Mouse (Mus musculus) hindbrain, embryonic 14.5 days (tissue): Measurements from ENCODE around the gene Nav1. TPM values are rescaled to one million over a fixed set of nuclear protein-coding genes. Genes with fewer than 3 reads are reported as not detected.

Source experiments
- ATAC-seq: fragments of 200-750 bp; cut with Nextera tagmentation; 2 replicates; pipeline ENCODE4 v1.8.0; 2017; ENCODE audit warnings: moderate number of reproducible peaks, mild to moderate bottlenecking, moderate TSS enrichment, moderate library complexity; ENCODE audit not compliant: low FRiP score
- DNase-seq: peaks from one replicate; pipeline ENCODE4 v3.0.0-alpha.2; 2015; ENCODE audit warnings: low spot score
- H3K27ac ChIP-seq: fragments of 300-500 bp; sonication (generic); 2 replicates; pipeline ENCODE4 v1.5.1; 2014; ENCODE audit warnings: mild to moderate bottlenecking, moderate library complexity
- H3K27me3 ChIP-seq: fragments of 300-500 bp; sonication (generic); 2 replicates; pipeline ENCODE4 v1.6.1; 2014; ENCODE audit warnings: mild to moderate bottlenecking, low read length, mixed read lengths; ENCODE audit not compliant: control insufficient read depth, insufficient read depth
- H3K36me3 ChIP-seq: fragments of 300-500 bp; sonication (generic); replicated peaks from 2 replicates; pipeline ENCODE4 v1.6.1; 2014; ENCODE audit not compliant: control insufficient read depth, insufficient read depth
- H3K4me1 ChIP-seq: fragments of 300-500 bp; sonication (generic); replicated peaks from 2 replicates; pipeline ENCODE4 v1.6.1; 2014; ENCODE audit warnings: antibody characterized with exemption, low read length, mixed read lengths; ENCODE audit not compliant: control insufficient read depth, insufficient read depth
- H3K4me2 ChIP-seq: fragments of 300-500 bp; sonication (generic); replicated peaks from 2 replicates; pipeline ENCODE4 v1.6.1; 2014; ENCODE audit warnings: mild to moderate bottlenecking, moderate library complexity
- H3K4me3 ChIP-seq: fragments of 300-500 bp; sonication (generic); replicated peaks from 2 replicates; pipeline ENCODE4 v1.5.1; 2014; ENCODE audit warnings: mild to moderate bottlenecking, low read length
- H3K9ac ChIP-seq: fragments of 300-500 bp; sonication (generic); 2 replicates; pipeline ENCODE4 v1.6.1; 2014
- H3K9me3 ChIP-seq: fragments of 300-500 bp; sonication (generic); 2 replicates; pipeline ENCODE4 v1.6.1; 2016; ENCODE audit warnings: low read length; ENCODE audit not compliant: control insufficient read depth
- WGBS: fragments of 180-500 bp; shearing (Covaris S2); extraction: QIAGEN DNeasy Blood & Tissue Kit; methylation state at CpG from one replicate; pipeline ENCODE4 v1.1.7; 2014; 5-methylcytosine and 5-hydroxymethylcytosine counted together
- polyA plus RNA-seq: library from polyadenylated mRNA; unstranded; fragments of >200 nt; fragmentation: Nextera tagmentation; extraction: Ambion mirVana; gene quantifications from 2 replicates; pipeline ENCODE4 v1.2.1, GENCODE M21; 2014

Nav1 gene
- 56.2 and 60.2 TPM in 2 replicates for polyA plus RNA-seq

- Histone ChIP-seq H3K4me3 (no peak within 1 kb of the TSS), H3K4me1 (peaks cover 19% of the 10 kb centered on the region), H3K4me2 (no peak within 1 kb of the TSS), H3K36me3 (no peaks in the 10 kb centered on the region), H3K27ac (no peak within 1 kb of the TSS), H3K9ac (no peak within 1 kb of the TSS), H3K27me3 (no peaks in the 10 kb centered on the region), H3K9me3 (no peaks in the 10 kb centered on the region)
- ATAC-seq (no peak), DNase-seq (no peak)
- WGBS, result 60% methylated on average over 7 of the region's 7 CpGs
Measured at GRCm38 (mm10) chr1:135607019-135607418, at the start of gene Nav1. TSS of gene Nav1 (minus strand) at chr1:135607295.

GRCm38 (mm10) chr1:135653909-135654308 is 46.8 kb upstream of the Nav1 start:
- Histone ChIP-seq H3K36me3 (no peaks in the 10 kb centered on the region), H3K27me3 (no peaks in the 10 kb centered on the region), H3K4me1 (no peaks in the 10 kb centered on the region), H3K4me2 (no peak overlapping the region), H3K4me3 (no peak overlapping the region), H3K27ac (no peak overlapping the region), H3K9me3 (0 out of 2 replicates have a peak, but pooled peaks cover 7% of the 10 kb centered on the region), H3K9ac (no peak overlapping the region)
- ATAC-seq, result no peak
- DNase-seq, result no peak
- 89% methylated on average over 6 of the region's 6 CpGs for WGBS

- 54% methylated on average over 8 of the region's 8 CpGs for WGBS
- no peak overlapping the region for H3K4me3 ChIP-seq
- H3K36me3 ChIP-seq, result no peaks in the 10 kb centered on the region
- H3K4me2 ChIP-seq, result no peak overlapping the region
- ATAC-seq (peak; percentile 77), DNase-seq (no peak)
- no peak overlapping the region for H3K9ac ChIP-seq
- peak overlapping the region; percentile 69 for H3K27ac ChIP-seq
- peaks cover 14% of the 10 kb centered on the region for H3K4me1 ChIP-seq
- H3K27me3 ChIP-seq, result no peaks in the 10 kb centered on the region
- H3K9me3 ChIP-seq, result no peaks in the 10 kb centered on the region
Measured at GRCm38 (mm10) chr1:135645459-135646195, 38.5 kb upstream of the Nav1 start.

- 0 out of 2 replicates have a peak overlapping the region, but pooled peaks have one; percentile 1 for H3K27ac ChIP-seq
- no peak overlapping the region for H3K9ac ChIP-seq
- H3K36me3 ChIP-seq, result no peaks in the 10 kb centered on the region
- WGBS, result 73% methylated on average over 5 of the region's 5 CpGs
- ATAC-seq (no peak; the same call in 1 of the 2 replicates), DNase-seq (no peak)
- H3K27me3 ChIP-seq, result no peaks in the 10 kb centered on the region
- no peak overlapping the region for H3K4me2 ChIP-seq
- no peak overlapping the region for H3K4me3 ChIP-seq
- no peaks in the 10 kb centered on the region for H3K9me3 ChIP-seq
- peaks cover 14% of the 10 kb centered on the region for H3K4me1 ChIP-seq
Measured at GRCm38 (mm10) chr1:135644110-135644509, 37.0 kb upstream of the Nav1 start.

GRCm38 (mm10) chr1:135643691-135644090 is 36.6 kb upstream of the Nav1 start:
- H3K36me3 ChIP-seq, result no peaks in the 10 kb centered on the region
- no peaks in the 10 kb centered on the region for H3K9me3 ChIP-seq
- DNase-seq (no peak), ATAC-seq (no peak)
- H3K9ac ChIP-seq, result no peak overlapping the region
- H3K4me3 ChIP-seq, result no peak overlapping the region
- no peaks in the 10 kb centered on the region for H3K27me3 ChIP-seq
- H3K4me2 ChIP-seq, result no peak overlapping the region
- WGBS, result 75% methylated on average over 3 of the region's 3 CpGs
- peaks cover 14% of the 10 kb centered on the region for H3K4me1 ChIP-seq
- 0 out of 2 replicates have a peak overlapping the region, but pooled peaks have one; percentile 1 for H3K27ac ChIP-seq

- Histone ChIP-seq H3K4me2 (no peak overlapping the region), H3K36me3 (no peaks in the 10 kb centered on the region), H3K4me1 (peaks cover 26% of the 10 kb centered on the region; the same call in 1 of the 2 replicates), H3K9me3 (no peaks in the 10 kb centered on the region), H3K27ac (no peak overlapping the region), H3K27me3 (no peaks in the 10 kb centered on the region), H3K9ac (no peak overlapping the region), H3K4me3 (no peak overlapping the region)
- no peak for DNase-seq
- no peak for ATAC-seq
- 92% methylated on average over 7 of the region's 7 CpGs for WGBS
Measured at GRCm38 (mm10) chr1:135639853-135640252, 32.8 kb upstream of the Nav1 start.

GRCm38 (mm10) chr1:135639093-135639492 is 32.0 kb upstream of the Nav1 start:
- 93% methylated on average over 1 of the region's 1 CpGs for WGBS
- DNase-seq (no peak), ATAC-seq (no peak)
- H3K9ac ChIP-seq, result no peak overlapping the region
- no peaks in the 10 kb centered on the region for H3K9me3 ChIP-seq
- no peak overlapping the region for H3K27ac ChIP-seq
- H3K27me3 ChIP-seq, result no peaks in the 10 kb centered on the region
- peaks cover 24% of the 10 kb centered on the region; the same call in 1 of the 2 replicates for H3K4me1 ChIP-seq
- no peak overlapping the region for H3K4me3 ChIP-seq
- H3K36me3 ChIP-seq, result no peaks in the 10 kb centered on the region
- no peak overlapping the region for H3K4me2 ChIP-seq

- Histone ChIP-seq H3K36me3 (no peaks in the 10 kb centered on the region), H3K4me2 (no peak overlapping the region), H3K9me3 (no peaks in the 10 kb centered on the region), H3K4me3 (no peak overlapping the region), H3K27me3 (no peaks in the 10 kb centered on the region), H3K27ac (0 out of 2 replicates have a peak overlapping the region, but pooled peaks have one; percentile 51), H3K9ac (no peak overlapping the region), H3K4me1 (peaks cover 20% of the 10 kb centered on the region; the same call in 1 of the 2 replicates)
- 0 out of 2 replicates have a peak, but pooled peaks have one; percentile 34 for ATAC-seq
- no peak for DNase-seq
- WGBS, result 3% methylated on average over 3 of the region's 3 CpGs
Measured at GRCm38 (mm10) chr1:135637574-135638008, 30.5 kb upstream of the Nav1 start.

GRCm38 (mm10) chr1:135636111-135636511 is 29.0 kb upstream of the Nav1 start:
- H3K36me3 ChIP-seq, result no peaks in the 10 kb centered on the region
- no peaks in the 10 kb centered on the region for H3K27me3 ChIP-seq
- 0 out of 2 replicates have a peak overlapping the region, but pooled peaks have one; percentile 9 for H3K27ac ChIP-seq
- peaks cover 20% of the 10 kb centered on the region; the same call in 1 of the 2 replicates for H3K4me1 ChIP-seq
- H3K9me3 ChIP-seq, result no peaks in the 10 kb centered on the region
- no peak overlapping the region for H3K4me3 ChIP-seq
- DNase-seq (no peak), ATAC-seq (peak; percentile 46; the same call in 1 of the 2 replicates)
- no peak overlapping the region for H3K9ac ChIP-seq
- WGBS, result 21% methylated on average over 6 of the region's 6 CpGs
- no peak overlapping the region for H3K4me2 ChIP-seq
